Mouse (Mus musculus) adrenal gland, postnatal 4 days (tissue): ENCODE data around the gene Myd88. TPM values are rescaled to one million over a fixed set of nuclear protein-coding genes. Genes with fewer than 3 reads are reported as not detected.

ENCODE experiments used
- DNase-seq, 2 experiments: peaks; one replicate each; pipeline ENCODE4 v3.0.0; 2021 to 2022; ENCODE audit warnings: low spot score in 2 of 2, mixed read lengths in 2 of 2
- total RNA-seq, 2 experiments: library from RNA; stranded (reverse); gene quantifications; 2 replicates each; pipeline ENCODE4 v1.2.3; 2021

The Myd88 gene
- total RNA-seq, 2 experiments from 2014 or later, result 29.4 to 31.3 TPM

GRCm38 (mm10) chr9:119342728-119343127 lies 1.5 kb upstream of the Myd88 start:
- DNase-seq, result no peak

DNA sequence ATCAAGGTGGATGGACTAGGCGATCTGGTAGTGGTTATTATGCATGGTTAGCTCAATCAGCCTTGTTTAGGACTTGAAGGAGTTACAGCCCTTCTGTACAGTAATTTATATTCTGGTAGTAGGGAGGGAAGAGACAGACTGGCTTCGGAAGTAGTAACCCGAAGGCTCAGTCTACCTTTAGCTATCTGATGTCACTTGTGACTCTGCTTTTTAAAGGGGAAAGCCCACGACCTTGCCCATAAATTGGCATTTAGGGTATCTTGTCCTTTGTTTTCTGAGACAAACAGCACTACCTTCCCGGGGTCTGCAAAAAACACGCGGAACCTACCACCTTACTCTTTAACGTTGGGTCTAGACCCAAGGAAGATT lies 1.0 kb downstream of the Myd88 start:
- no peak for DNase-seq

GRCm38 (mm10) chr9:119339558-119340211 lies 1.5 kb downstream of the Myd88 start, which contains the start of gene Acaa1a:
Gene Acaa1a (plus strand): TSS chr9:119339676.
- peak in 1 of 2 experiments; percentile 52 for DNase-seq

DNA sequence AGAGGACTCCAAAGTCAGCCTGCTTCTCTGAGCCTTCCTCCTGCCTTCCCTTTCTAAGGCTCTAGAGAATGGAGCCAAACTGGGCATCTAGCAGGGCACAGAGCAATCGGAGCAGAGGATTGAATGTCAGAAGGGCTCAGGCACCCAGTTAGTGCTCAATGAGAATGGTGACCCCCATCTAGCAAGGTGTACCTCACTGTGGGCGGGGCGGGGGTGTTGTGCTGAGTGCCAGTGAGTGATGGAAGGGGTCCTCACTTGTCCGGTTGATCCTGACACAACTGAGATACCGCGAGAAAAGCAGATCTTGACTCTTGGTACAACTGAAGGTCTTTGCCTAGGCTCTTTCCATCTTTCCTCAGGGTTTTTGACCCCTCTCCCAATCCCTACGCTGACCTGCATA lies 2.1 kb downstream of the Myd88 start:
- no peak for DNase-seq

GRCm38 (mm10) chr9:119338350-119338749 lies 2.9 kb downstream of the Myd88 start:
- DNase-seq, result no peak

- DNase-seq, result no peak
Measured at GRCm38 (mm10) chr9:119337842-119338241, 3.4 kb downstream of the Myd88 start.

GRCm38 (mm10) chr9:119335571-119335970 lies 5.6 kb downstream of the Myd88 start:
- no peak for DNase-seq

GRCm38 (mm10) chr9:119334834-119335233 lies 6.4 kb downstream of the Myd88 start:
- DNase-seq, result no peak

DNA sequence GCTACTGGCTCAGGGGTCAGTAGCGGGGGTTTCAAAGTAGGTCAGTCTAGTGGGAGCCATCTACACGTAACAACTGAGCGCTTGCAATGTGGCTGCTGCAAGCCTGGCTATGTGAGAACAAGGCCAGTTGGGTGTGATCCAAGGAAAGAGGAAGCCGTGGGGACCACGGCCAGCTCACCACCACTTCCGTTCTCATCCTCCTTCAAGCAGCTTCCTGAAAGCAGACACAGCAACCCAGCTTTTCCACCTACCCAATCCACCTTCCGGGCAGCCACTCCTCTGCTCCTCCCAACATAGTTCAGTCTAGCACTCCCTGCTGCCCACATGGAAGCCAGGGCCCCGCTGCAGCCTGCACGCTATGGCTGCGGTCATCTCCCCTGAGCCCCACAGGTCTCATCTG lies 6.9 kb downstream of the Myd88 start:
- no peak for DNase-seq

DNA sequence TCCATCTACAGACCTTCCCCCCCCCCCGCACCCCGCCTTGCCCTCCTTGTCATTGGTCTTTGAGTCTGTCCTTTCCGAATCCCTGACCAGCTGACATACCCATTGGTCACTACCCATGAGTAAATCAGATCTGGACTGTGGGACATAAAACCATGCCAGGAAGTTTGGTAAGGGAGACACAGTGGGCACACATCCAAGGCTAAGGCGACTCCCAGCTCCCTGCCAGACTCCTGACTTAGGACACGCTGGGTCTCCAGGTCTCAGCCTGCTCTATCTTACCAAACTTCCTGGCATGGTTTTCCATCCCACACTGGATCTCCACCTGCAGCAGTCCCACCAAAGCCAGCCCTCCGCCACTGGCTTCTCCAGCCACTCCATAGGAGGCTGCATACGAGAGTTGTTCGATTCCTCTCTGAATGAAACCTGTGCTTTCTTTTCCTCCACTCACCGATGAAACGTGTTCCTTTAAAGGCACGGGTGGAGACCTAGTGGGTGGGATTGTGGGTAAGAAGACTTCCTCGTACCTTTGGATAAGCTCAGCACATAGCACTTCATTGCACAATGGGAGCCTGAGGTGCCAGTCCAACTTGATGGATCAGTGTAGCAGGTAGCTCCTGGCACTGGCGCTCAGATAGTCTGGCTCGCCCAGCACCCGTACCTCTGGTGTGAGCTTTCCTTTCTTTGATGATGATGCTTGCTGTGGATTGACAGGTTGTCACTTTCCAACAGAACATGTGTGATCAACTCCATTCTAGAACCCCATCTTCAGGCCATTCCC lies 10.8 kb downstream of the Myd88 start:
- DNase-seq, result no peak

GRCm38 (mm10) chr9:119328488-119328887 lies 12.7 kb downstream of the Myd88 start:
- no peak for DNase-seq

DNA sequence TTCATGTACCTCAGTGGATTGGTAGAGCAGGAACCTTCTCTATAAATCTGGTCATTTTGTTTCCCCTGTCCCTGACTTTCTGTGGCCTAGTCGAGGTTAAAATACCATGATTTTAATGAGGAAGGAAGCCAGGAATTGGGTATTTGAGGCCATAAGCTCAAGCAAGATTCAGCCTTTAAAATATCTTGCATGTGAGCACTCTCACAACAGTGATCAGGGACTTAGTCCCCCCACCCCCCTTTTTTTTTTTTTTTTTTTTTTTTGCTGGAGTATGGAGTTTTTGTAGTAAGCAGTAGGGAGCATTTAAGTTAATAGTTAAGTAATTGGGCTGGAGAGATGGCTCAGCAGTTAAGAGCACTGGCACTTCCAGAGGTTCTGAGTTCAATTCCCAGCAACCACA lies 17.1 kb downstream of the Myd88 start:
- no peak for DNase-seq

GRCm38 (mm10) chr9:119323260-119323645 lies 18.0 kb downstream of the Myd88 start:
- no peak for DNase-seq

DNA sequence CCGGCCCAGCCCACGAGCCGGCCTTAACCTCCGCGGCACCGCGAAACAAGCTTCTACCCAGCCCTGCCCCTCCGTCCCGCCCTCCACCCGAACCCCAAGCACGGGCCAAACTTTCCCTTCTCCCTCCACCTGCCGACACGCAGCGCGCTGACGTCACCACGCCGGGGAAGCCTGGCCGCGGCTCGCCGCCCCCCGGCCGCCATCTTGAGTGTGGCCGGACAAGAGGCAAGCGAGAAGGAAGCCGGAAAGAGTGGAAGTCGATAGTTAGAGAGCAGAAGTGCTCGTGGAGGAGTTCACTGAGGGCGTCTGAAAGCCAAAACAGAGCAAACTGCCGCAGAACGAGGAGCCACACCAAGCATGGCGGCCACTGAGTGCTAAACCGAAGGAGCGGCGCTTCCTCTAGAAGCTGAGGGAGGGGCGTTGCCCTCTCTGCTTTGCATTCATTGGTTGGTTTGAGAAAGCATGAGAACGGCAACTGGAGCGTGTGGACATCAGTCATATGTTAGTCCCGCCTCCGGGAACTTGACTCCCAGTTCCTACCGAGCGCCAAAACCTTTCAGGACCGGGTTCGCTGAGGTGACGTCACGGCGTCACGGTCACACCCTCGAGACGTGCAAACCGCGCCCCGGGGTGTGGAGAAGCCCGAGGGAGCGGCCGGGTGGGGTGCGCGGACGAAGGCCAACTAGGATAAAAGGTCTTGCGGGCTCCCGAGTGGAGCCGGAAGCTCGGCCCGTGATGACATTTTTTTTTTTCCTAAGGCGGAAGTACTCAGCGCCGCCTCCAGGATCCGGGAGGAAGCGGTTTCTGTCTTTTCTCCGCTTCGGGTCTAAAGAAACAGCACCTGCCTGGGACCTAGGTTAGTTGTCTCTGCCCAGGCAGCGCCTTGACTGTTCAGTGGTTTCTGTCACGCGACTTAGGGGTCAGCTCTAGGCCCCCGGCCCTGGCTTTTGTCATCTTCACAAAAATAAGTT lies 18.6 kb downstream of the Myd88 start, which contains the start of gene Oxsr1:
Gene Oxsr1 (minus strand): TSS at position 139 of the 971 bp plus-strand sequence.
- peak; percentile 90 to 96 for DNase-seq

- DNase-seq, result no peak
Measured at GRCm38 (mm10) chr9:119321392-119322229, 19.6 kb downstream of the Myd88 start.

DNA sequence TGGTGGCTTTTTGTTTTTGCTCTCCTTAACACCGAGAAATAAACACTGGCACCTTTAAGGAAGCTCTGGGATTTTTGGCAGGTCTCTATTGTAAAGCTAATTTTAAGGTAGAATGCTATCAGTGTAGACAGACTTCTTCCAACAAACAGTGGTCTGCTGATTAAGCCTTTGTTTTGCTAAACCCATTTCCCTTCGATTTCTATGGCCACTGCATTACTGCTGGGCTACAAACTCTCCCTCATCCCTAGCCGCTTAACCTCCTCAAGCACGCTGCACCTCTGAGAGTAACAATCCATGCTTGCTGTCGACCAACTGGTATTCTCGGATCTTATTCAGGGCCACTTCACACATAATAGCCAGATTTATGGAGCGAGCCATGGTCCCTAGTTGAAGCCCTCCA lies 20.3 kb downstream of the Myd88 start:
- DNase-seq, result no peak

GRCm38 (mm10) chr9:119320446-119320845 lies 20.8 kb downstream of the Myd88 start:
- no peak for DNase-seq

DNA sequence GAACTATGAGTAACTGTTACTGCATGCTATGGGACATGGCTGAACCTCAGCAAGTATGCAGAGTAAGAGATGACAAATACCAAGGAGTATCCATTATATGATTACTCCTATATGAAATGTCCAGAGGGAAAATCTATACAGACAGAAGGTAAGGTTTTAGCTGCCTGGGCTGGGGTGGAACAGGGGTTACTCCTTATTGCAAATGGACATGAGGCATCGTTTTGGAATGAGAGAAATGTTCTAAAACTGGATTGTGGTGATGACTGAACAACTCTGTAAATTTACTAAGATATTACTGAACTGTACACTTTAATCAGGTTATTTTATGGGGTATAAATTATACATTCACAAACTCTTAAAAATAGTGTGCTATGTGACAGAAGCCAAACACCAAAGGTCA lies 22.3 kb downstream of the Myd88 start:
- no peak for DNase-seq

DNA sequence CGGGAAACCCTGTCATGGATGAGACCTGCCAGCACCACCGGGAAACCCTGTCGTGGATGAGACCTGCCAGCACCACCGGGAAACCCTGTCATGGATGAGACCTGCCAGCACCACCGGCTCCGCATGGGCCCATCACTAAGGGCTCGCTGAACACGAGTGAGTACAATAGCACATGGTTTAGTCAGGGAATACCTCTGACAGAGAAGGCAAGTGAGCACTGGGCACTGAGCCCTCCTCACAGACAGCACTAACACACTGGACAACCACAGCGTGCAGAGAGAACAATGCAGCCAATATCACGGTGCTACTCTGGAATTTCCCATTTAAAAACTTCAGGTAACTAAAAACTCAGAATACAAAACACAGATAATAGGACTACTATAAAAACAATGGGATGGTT lies 28.1 kb downstream of the Myd88 start:
- no peak for DNase-seq

DNA sequence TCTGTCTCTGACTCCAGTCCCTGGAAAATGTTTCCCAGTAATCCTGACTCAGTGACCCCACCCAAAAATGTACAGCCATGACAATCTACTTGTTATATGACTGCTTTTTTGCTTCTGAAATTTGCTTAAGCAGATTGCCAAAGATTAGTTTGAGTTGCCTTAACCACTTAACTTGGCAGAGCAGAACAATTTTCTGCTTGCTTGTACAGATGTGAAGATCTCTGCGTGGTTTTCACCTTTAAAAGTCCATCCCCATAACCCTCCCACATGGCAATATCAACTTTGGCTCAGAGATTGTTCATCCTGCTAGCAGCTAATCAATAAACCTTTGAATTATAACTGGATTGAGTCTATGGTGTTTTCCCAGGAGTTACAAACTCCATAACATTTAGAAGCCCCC lies 32.1 kb downstream of the Myd88 start:
- no peak for DNase-seq

- DNase-seq, result no peak
Measured at GRCm38 (mm10) chr9:119305863-119306262, 35.3 kb downstream of the Myd88 start.
